Mouse (Mus musculus) heart, embryonic 13.5 days (tissue): Measurements from ENCODE around the gene 6030458C11Rik. TPM values are rescaled to one million over a fixed set of nuclear protein-coding genes. Genes with fewer than 3 reads are reported as not detected.
A peak's percentile ranks its signal among the peaks of the same experiment; 100 is the strongest.

Experiments
- ATAC-seq: fragments of 200-750 bp; cut with Nextera tagmentation; 2 replicates; pipeline ENCODE4 v1.8.0; 2017; ENCODE audit warnings: moderate TSS enrichment; ENCODE audit not compliant: insufficient number of reproducible peaks, low FRiP score, low TSS enrichment; ENCODE audit errors: extremely low read depth
- H3K27ac ChIP-seq: fragments of 300-500 bp; sonication (generic); replicated peaks from 2 replicates; pipeline ENCODE4 v1.5.1; 2015; ENCODE audit warnings: moderate library complexity, mild to moderate bottlenecking, inconsistent platforms
- H3K27me3 ChIP-seq: fragments of 300-500 bp; sonication (generic); replicated peaks from 2 replicates; pipeline ENCODE4 v1.6.1; 2015; ENCODE audit warnings: mild to moderate bottlenecking, inconsistent platforms
- H3K36me3 ChIP-seq: fragments of 300-500 bp; sonication (generic); 2 replicates; pipeline ENCODE4 v1.6.1; 2015; ENCODE audit warnings: mild to moderate bottlenecking, inconsistent platforms
- H3K4me1 ChIP-seq: fragments of 300-500 bp; sonication (generic); 2 replicates; pipeline ENCODE4 v1.6.1; 2015; ENCODE audit warnings: inconsistent platforms
- H3K4me2 ChIP-seq: fragments of 300-500 bp; sonication (generic); 2 replicates; pipeline ENCODE4 v1.6.1; 2015; ENCODE audit warnings: inconsistent platforms, mild to moderate bottlenecking, moderate library complexity
- H3K4me3 ChIP-seq: fragments of 300-500 bp; sonication (generic); 2 replicates; pipeline ENCODE4 v1.5.1; 2015; ENCODE audit warnings: moderate library complexity, mild to moderate bottlenecking, inconsistent platforms
- H3K9ac ChIP-seq: fragments of 300-500 bp; sonication (generic); 2 replicates; pipeline ENCODE4 v1.6.1; 2015; ENCODE audit warnings: inconsistent platforms, mild to moderate bottlenecking, moderate library complexity
- H3K9me3 ChIP-seq: fragments of 300-500 bp; sonication (generic); 2 replicates; pipeline ENCODE4 v1.6.1; 2016; ENCODE audit warnings: inconsistent platforms
- WGBS: fragments of 180-500 bp; shearing (Covaris S2); methylation state at CpG from one replicate; pipeline ENCODE4 v1.1.7; 2015; ENCODE audit warnings: mixed read lengths; 5-methylcytosine and 5-hydroxymethylcytosine counted together
- polyA plus RNA-seq: library from polyadenylated mRNA; unstranded; fragments of >200 nt; fragmentation: Nextera tagmentation; extraction: Ambion mirVana; gene quantifications from 2 replicates; pipeline ENCODE4 v1.2.1, GENCODE M21; 2015

Gene 6030458C11Rik
- polyA plus RNA-seq, result 26.8 and 27.2 TPM in 2 replicates

GRCm38 (mm10) chr15:12824197-12824952 is at the start of gene 6030458C11Rik, which contains the start of gene Drosha:
Gene 6030458C11Rik (minus strand): TSS chr15:12824649.
Gene Drosha (plus strand): TSS chr15:12824815.
- ATAC-seq, result peak; percentile 99
- H3K27ac ChIP-seq, result peak within 1 kb of the TSS; percentile 66
- no peaks in the 10 kb centered on the region for H3K27me3 ChIP-seq
- H3K4me2 ChIP-seq, result peak within 1 kb of the TSS; percentile 89
- peaks cover 59% of the 10 kb centered on the region for H3K36me3 ChIP-seq
- peak within 1 kb of the TSS; percentile 95 for H3K9ac ChIP-seq
- H3K4me3 ChIP-seq, result peak within 1 kb of the TSS; percentile 96
- under 1% methylated on average over 67 of the region's 67 CpGs for WGBS
- H3K4me1 ChIP-seq, result peaks cover 25% of the 10 kb centered on the region
- H3K9me3 ChIP-seq, result no peaks in the 10 kb centered on the region

DNA sequence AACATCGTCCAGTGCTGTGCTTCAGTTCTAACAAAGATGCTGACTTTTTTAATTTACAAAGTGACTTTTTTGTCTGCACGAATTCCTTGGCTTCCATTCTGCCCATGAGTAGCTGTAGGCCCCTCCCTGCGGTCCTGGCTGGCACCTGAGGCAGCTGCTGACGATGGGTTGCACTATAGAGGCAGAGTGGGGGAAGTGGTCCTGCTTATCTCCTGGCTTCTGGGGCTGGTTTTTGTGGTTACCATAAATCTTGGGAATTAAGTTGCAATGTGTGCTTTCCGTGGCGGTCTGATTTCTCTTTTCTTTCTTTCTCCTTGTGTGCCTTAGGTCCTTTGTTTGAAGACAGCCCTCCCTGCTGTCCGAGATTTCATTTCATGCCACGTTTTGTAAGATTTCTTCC is 42.8 kb upstream of the 6030458C11Rik start:
- Histone ChIP-seq H3K27me3 (no peaks in the 10 kb centered on the region), H3K36me3 (peaks cover 75% of the 10 kb centered on the region), H3K9me3 (no peaks in the 10 kb centered on the region), H3K4me3 (no peak overlapping the region), H3K4me1 (peaks cover 19% of the 10 kb centered on the region), H3K9ac (no peak overlapping the region), H3K4me2 (no peak overlapping the region), H3K27ac (no peak overlapping the region)
- no peak for ATAC-seq
- 79% methylated on average over 8 of the region's 8 CpGs for WGBS

- Histone ChIP-seq H3K4me2 (no peak overlapping the region), H3K9ac (no peak overlapping the region), H3K4me1 (peaks cover 19% of the 10 kb centered on the region), H3K36me3 (peaks cover 78% of the 10 kb centered on the region), H3K4me3 (no peak overlapping the region), H3K27ac (no peak overlapping the region; the same call in 1 of the 2 replicates), H3K9me3 (no peaks in the 10 kb centered on the region), H3K27me3 (no peaks in the 10 kb centered on the region)
- no peak for ATAC-seq
- WGBS, result 67% methylated on average over 7 of the region's 7 CpGs
Observed at GRCm38 (mm10) chr15:12865595-12866314, 41.3 kb upstream of the 6030458C11Rik start.

GRCm38 (mm10) chr15:12863669-12864068 is 39.2 kb upstream of the 6030458C11Rik start:
- Histone ChIP-seq H3K27me3 (no peaks in the 10 kb centered on the region), H3K36me3 (peaks cover 83% of the 10 kb centered on the region), H3K4me3 (no peak overlapping the region), H3K4me2 (no peak overlapping the region), H3K4me1 (peaks cover 19% of the 10 kb centered on the region), H3K9me3 (no peaks in the 10 kb centered on the region), H3K9ac (0 out of 2 replicates have a peak overlapping the region, but pooled peaks have one; percentile 6), H3K27ac (no peak overlapping the region)
- whole genome bisulfite sequencing, result 32% methylated on average over 1 of the region's 1 CpGs
- no peak for ATAC-seq

DNA sequence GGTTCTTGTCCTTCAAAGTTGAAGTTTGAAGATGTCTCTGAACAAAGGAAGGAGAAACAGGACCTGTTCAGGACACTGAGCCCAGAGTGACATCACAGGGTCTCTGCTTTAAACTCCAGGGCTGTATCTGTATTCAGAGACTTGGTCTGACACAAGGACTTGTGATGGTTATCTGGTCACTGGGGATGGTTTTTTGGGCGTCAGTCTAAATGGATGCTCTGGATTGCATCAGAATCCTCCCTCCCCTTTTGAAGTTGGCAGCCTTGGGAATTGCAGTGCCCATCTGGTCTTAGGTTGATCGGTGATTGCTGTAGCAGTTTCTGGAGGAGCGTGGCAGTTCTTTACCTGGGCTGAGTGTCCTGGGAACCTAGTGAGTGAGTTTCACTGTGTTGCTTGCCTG is 37.6 kb upstream of the 6030458C11Rik start:
- WGBS, result 76% methylated on average over 3 of the region's 3 CpGs
- no peak overlapping the region for H3K4me3 ChIP-seq
- H3K36me3 ChIP-seq, result peaks cover 84% of the 10 kb centered on the region
- no peak overlapping the region for H3K27ac ChIP-seq
- H3K27me3 ChIP-seq, result no peaks in the 10 kb centered on the region
- no peak for ATAC-seq
- H3K4me1 ChIP-seq, result peaks cover 31% of the 10 kb centered on the region
- no peak overlapping the region for H3K4me2 ChIP-seq
- H3K9me3 ChIP-seq, result no peaks in the 10 kb centered on the region
- no peak overlapping the region for H3K9ac ChIP-seq

GRCm38 (mm10) chr15:12858645-12859044 is 34.2 kb upstream of the 6030458C11Rik start:
- Histone ChIP-seq H3K36me3 (peaks cover 92% of the 10 kb centered on the region), H3K4me3 (no peak overlapping the region), H3K9me3 (no peaks in the 10 kb centered on the region), H3K4me2 (no peak overlapping the region), H3K9ac (no peak overlapping the region), H3K4me1 (peaks cover 13% of the 10 kb centered on the region), H3K27me3 (no peaks in the 10 kb centered on the region), H3K27ac (peak overlapping the region; percentile 69)
- WGBS, result 74% methylated on average over 3 of the region's 3 CpGs
- ATAC-seq, result no peak

GRCm38 (mm10) chr15:12857840-12858516 is 33.5 kb upstream of the 6030458C11Rik start:
- peaks cover 13% of the 10 kb centered on the region for H3K4me1 ChIP-seq
- ATAC-seq, result no peak; the same call in 1 of the 2 replicates
- H3K27ac ChIP-seq, result peak overlapping the region; percentile 69
- no peak overlapping the region for H3K4me2 ChIP-seq
- H3K9me3 ChIP-seq, result no peaks in the 10 kb centered on the region
- H3K27me3 ChIP-seq, result no peaks in the 10 kb centered on the region
- 58% methylated on average over 12 of the region's 12 CpGs for WGBS
- no peak overlapping the region for H3K4me3 ChIP-seq
- H3K36me3 ChIP-seq, result peaks cover 95% of the 10 kb centered on the region
- no peak overlapping the region for H3K9ac ChIP-seq

DNA sequence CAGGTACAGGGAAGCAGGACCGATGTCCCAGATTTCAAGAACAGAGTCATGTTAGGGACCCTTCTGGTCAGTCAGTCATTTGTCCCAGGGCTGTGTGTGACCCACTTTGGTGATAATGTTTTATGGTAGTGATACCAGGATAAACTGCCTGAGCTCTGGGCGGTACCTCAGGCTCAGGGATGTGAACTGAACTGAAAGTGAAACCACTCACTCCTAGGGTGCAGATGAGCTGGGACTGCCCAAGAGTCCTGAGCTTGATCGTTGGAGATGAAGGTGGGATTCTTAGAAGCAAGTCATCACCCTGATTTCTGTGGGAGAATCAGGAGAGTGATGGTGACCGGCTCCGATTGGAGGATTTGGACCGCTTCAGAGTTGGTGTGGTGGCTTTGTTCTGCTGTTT is 32.3 kb upstream of the 6030458C11Rik start:
- H3K36me3 ChIP-seq, result peaks cover 95% of the 10 kb centered on the region
- 94% methylated on average over 6 of the region's 6 CpGs for WGBS

GRCm38 (mm10) chr15:12853471-12853870 is 29.0 kb upstream of the 6030458C11Rik start:
- H3K9ac ChIP-seq, result no peak overlapping the region

More for the DNA sequence above, 32.3 kb upstream of the 6030458C11Rik start:
- H3K27ac ChIP-seq, result no peak overlapping the region
- no peak overlapping the region for H3K9ac ChIP-seq
- peaks cover 13% of the 10 kb centered on the region for H3K4me1 ChIP-seq
- H3K4me3 ChIP-seq, result no peak overlapping the region
- H3K4me2 ChIP-seq, result no peak overlapping the region
- no peak for ATAC-seq
- no peaks in the 10 kb centered on the region for H3K27me3 ChIP-seq
- H3K9me3 ChIP-seq, result no peaks in the 10 kb centered on the region

DNA sequence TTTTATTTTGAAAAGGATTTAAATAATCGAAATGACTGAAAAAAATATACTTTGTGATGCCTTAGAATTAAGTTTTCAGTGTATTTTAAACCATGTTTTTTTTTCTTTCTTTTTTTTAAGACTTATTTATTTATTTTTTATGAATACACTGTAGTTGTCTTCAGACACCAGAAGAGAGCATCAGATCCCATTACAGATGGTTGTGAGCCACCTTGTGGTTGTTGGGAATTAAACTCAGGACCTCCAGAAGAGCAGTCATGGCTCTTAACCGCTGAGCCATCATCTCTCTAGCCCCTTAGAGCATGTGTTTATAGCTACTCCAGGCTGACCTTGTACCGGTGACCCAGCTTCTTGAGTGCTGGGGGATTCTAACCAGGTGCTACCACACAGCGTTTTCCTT is 24.9 kb upstream of the 6030458C11Rik start:
- Histone ChIP-seq H3K4me2 (no peak overlapping the region), H3K4me1 (no peaks in the 10 kb centered on the region), H3K27ac (no peak overlapping the region), H3K4me3 (no peak overlapping the region), H3K9me3 (no peaks in the 10 kb centered on the region), H3K9ac (no peak overlapping the region), H3K27me3 (no peaks in the 10 kb centered on the region), H3K36me3 (peaks cover 93% of the 10 kb centered on the region)
- ATAC-seq, result no peak
- 70% methylated on average over 4 of the region's 4 CpGs for WGBS

More at GRCm38 (mm10) chr15:12853471-12853870, 29.0 kb upstream of the 6030458C11Rik start:
- Histone ChIP-seq H3K4me3 (no peak overlapping the region), H3K36me3 (peaks cover 92% of the 10 kb centered on the region), H3K27ac (no peak overlapping the region), H3K27me3 (no peaks in the 10 kb centered on the region), H3K4me1 (peaks cover 10% of the 10 kb centered on the region), H3K4me2 (no peak overlapping the region), H3K9me3 (no peaks in the 10 kb centered on the region)
- 90% methylated on average over 8 of the region's 8 CpGs for WGBS
- ATAC-seq, result no peak
